Mouse (Mus musculus) intestine, embryonic 16.5 days (tissue): ENCODE measurements around the gene Dolpp1. TPM values are rescaled to one million over a fixed set of nuclear protein-coding genes. Genes with fewer than 3 reads are reported as not detected.
A peak's percentile ranks its signal among the peaks of the same experiment; 100 is the strongest.

Experiments
- ATAC-seq: fragments of 200-750 bp; cut with Nextera tagmentation; 2 replicates; pipeline ENCODE4 v1.8.0; 2017; ENCODE audit warnings: moderate TSS enrichment, moderate library complexity
- H3K27ac ChIP-seq: fragments of 300-500 bp; sonication (generic); 2 replicates; pipeline ENCODE4 v1.5.1; 2014; ENCODE audit warnings: mild to moderate bottlenecking, low read length
- H3K27me3 ChIP-seq: fragments of 300-500 bp; sonication (generic); replicated peaks from 2 replicates; pipeline ENCODE4 v1.6.1; 2014; ENCODE audit warnings: low read length, control low read depth, mixed read lengths; ENCODE audit not compliant: control insufficient read depth, insufficient read depth
- H3K36me3 ChIP-seq: fragments of 300-500 bp; sonication (generic); 2 replicates; pipeline ENCODE4 v1.6.1; 2014; ENCODE audit warnings: low read length, control low read depth; ENCODE audit not compliant: control insufficient read depth, insufficient read depth
- H3K4me1 ChIP-seq: fragments of 300-500 bp; sonication (generic); 2 replicates; pipeline ENCODE4 v1.6.1; 2014; ENCODE audit warnings: low read length, control low read depth, mixed read lengths; ENCODE audit not compliant: control insufficient read depth, insufficient read depth
- H3K4me2 ChIP-seq: fragments of 300-500 bp; sonication (generic); 2 replicates; pipeline ENCODE4 v1.6.1; 2014; ENCODE audit warnings: low read depth, low read length, control low read depth
- H3K4me3 ChIP-seq: fragments of 300-500 bp; sonication (generic); 2 replicates; pipeline ENCODE4 v1.5.1; 2014; ENCODE audit warnings: mild to moderate bottlenecking, low read length
- H3K9ac ChIP-seq: fragments of 300-500 bp; sonication (generic); 2 replicates; pipeline ENCODE4 v1.6.1; 2014; ENCODE audit warnings: low read depth, low read length
- H3K9me3 ChIP-seq: fragments of 300-500 bp; sonication (generic); 2 replicates; pipeline ENCODE4 v1.6.1; 2016; ENCODE audit warnings: low read length, control low read depth; ENCODE audit not compliant: control insufficient read depth
- WGBS: fragments of 180-500 bp; shearing (Covaris S2); extraction: QIAGEN DNeasy Blood & Tissue Kit; methylation state at CpG from one replicate; pipeline ENCODE4 v1.1.7; 2014; 5-methylcytosine and 5-hydroxymethylcytosine counted together
- microRNA-seq: library from miRNA; unstranded; fragments of <30 nt; microRNA quantifications from one replicate; pipeline ENCODE4, GENCODE M21; 2016
- polyA plus RNA-seq: library from polyadenylated mRNA; unstranded; fragments of >200 nt; fragmentation: Nextera tagmentation; extraction: Ambion mirVana; gene quantifications from 2 replicates; pipeline ENCODE4 v1.2.1, GENCODE M21; 2015

Dolpp1 gene
- polyA plus RNA-seq, 1 experiment from 2014 or later = 59.4 TPM

DNA sequence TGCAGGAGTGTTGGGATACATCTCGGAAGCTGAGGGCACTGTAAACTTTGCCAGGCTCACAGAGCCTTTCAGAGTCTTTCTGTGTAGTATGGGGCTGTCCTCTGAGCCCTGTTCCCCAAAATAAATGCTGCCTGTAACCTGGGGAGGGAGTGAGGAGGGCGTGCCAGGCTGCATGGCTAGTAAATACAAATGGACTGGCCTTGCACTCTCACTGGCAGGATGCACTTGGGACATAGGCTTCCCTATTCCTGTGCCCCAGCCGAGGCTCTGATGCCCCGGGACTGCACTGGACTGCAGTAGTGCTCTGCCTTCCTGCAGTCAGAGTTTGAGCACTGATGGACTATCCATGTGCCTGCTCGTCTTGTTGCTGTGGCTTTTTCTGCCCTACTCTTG, 50.4 kb downstream of the Dolpp1 start:
- Histone ChIP-seq H3K36me3 (no peaks in the 10 kb centered on the region; the same call in 1 of the 2 replicates), H3K4me2 (peak overlapping the region; percentile 67), H3K9ac (peak overlapping the region; percentile 67), H3K27ac (peak overlapping the region; percentile 100), H3K9me3 (no peaks in the 10 kb centered on the region), H3K27me3 (no peaks in the 10 kb centered on the region), H3K4me1 (peaks cover 58% of the 10 kb centered on the region), H3K4me3 (peak overlapping the region; percentile 36)
- no peak for ATAC-seq
- WGBS = 28% methylated on average over 5 of the region's 5 CpGs

DNA sequence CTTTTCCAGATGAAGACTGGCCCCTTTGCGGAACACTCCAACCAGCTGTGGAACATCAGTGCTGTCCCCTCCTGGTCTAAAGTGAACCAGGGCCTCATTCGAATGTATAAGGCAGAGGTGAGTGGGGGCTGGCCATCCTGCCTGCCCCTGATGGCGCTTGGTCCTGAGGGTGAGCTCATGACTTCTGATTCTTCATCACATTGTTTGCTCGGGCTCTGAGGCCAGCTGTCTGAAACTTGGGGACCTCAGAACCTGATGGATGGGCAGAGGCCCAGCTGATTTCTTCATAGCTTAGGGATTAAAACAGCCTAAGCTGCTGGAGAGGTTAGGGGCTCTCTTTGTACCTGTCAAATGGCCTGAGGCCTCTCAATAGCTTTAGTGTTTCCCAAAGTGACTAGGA, 51.2 kb downstream of the Dolpp1 start:
- no peak overlapping the region; the same call in 1 of the 2 replicates for H3K4me3 ChIP-seq
- no peaks in the 10 kb centered on the region for H3K9me3 ChIP-seq
- H3K4me1 ChIP-seq = peaks cover 58% of the 10 kb centered on the region

DNA sequence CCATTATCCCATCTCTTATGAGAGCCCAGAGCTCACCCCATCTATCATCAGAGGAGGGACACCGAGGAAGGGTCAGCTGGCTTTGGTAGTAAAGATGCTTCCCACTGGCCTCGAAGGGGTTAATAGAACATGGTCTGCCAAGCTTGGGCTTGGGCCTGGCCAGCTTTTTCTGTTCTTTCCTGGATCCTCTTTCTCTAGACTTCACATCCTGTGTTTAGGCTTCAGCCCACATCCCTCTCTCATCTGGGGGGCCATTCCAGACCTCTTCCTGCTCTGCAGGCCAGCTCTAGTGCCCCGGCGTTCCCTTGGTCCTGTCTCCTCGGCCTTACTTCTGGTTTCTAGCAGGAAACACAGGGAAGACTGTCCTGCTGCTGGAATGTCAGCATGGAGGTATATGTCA, 52.0 kb downstream of the Dolpp1 start:
- Histone ChIP-seq H3K4me3 (no peak overlapping the region), H3K9me3 (no peaks in the 10 kb centered on the region), H3K27me3 (no peaks in the 10 kb centered on the region), H3K4me2 (0 out of 2 replicates have a peak overlapping the region, but pooled peaks have one; percentile 67), H3K27ac (peak overlapping the region; percentile 100), H3K4me1 (peaks cover 58% of the 10 kb centered on the region), H3K9ac (peak overlapping the region; percentile 67; the same call in 1 of the 2 replicates), H3K36me3 (peaks cover 7% of the 10 kb centered on the region)
- no peak for ATAC-seq
- WGBS = 57% methylated on average over 5 of the region's 5 CpGs

More for the DNA sequence above, 51.2 kb downstream of the Dolpp1 start:
- 38% methylated on average over 4 of the region's 4 CpGs for WGBS
- peak overlapping the region; percentile 67 for H3K9ac ChIP-seq
- no peak for ATAC-seq
- peak overlapping the region; percentile 100 for H3K27ac ChIP-seq
- H3K27me3 ChIP-seq = no peaks in the 10 kb centered on the region
- peaks cover 4% of the 10 kb centered on the region for H3K36me3 ChIP-seq
- H3K4me2 ChIP-seq = peak overlapping the region; percentile 67

DNA sequence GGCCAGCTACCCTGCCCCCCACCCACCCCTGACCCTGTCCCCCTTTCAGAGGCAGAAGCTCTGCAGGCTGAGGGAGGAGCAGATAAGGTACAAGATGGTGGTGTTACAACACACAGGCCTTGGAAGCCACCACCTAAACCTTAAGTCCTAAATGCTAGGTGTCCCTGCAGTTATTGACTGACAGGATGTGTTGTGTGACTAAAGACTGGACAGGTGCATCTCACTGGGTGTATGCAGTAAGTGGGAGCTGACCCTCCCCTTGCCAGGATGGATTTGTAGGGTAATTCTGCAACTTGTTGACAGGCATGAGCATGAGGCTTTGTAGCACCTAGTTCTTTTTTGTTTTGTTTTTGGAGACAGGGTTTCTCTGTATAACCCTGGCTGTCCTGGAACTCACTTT, 52.4 kb downstream of the Dolpp1 start:
- no peaks in the 10 kb centered on the region for H3K9me3 ChIP-seq
- no peak overlapping the region for H3K4me3 ChIP-seq
- no peak for ATAC-seq
- H3K27ac ChIP-seq = peak overlapping the region; percentile 100
- H3K27me3 ChIP-seq = no peaks in the 10 kb centered on the region
- H3K9ac ChIP-seq = peak overlapping the region; percentile 67; the same call in 1 of the 2 replicates
- peaks cover 58% of the 10 kb centered on the region for H3K4me1 ChIP-seq
- H3K36me3 ChIP-seq = peaks cover 12% of the 10 kb centered on the region
- 0 out of 2 replicates have a peak overlapping the region, but pooled peaks have one; percentile 67 for H3K4me2 ChIP-seq

DNA sequence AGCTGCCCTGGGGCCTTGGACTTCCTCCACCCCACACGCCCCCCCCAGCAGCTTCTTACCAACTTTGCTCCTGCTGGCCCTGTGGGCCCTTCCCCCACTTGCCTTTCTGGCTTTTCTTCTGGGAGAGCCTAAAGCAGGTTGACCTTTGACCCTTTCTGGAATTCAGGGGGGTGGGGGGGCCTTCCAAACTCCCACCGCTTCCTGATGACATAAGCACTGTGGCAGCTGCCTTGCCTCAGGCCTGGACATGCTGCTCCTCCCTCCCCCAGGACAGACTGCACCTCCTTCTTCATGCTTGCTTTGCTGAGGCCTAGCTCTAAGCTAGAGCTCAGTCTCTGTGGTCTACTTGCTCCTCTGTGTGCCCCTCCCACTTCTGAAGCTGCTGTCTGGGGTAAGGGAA, 53.3 kb downstream of the Dolpp1 start:
- peaks cover 19% of the 10 kb centered on the region for H3K36me3 ChIP-seq
- peak; percentile 41; the same call in 1 of the 2 replicates for ATAC-seq
- WGBS = 25% methylated on average over 2 of the region's 2 CpGs
- H3K27me3 ChIP-seq = no peaks in the 10 kb centered on the region
- H3K4me2 ChIP-seq = no peak overlapping the region; the same call in 1 of the 2 replicates
- no peak overlapping the region for H3K4me3 ChIP-seq
- peak overlapping the region; percentile 62 for H3K9ac ChIP-seq
- H3K4me1 ChIP-seq = peaks cover 53% of the 10 kb centered on the region
- H3K27ac ChIP-seq = peak overlapping the region; percentile 80
- no peaks in the 10 kb centered on the region for H3K9me3 ChIP-seq

DNA sequence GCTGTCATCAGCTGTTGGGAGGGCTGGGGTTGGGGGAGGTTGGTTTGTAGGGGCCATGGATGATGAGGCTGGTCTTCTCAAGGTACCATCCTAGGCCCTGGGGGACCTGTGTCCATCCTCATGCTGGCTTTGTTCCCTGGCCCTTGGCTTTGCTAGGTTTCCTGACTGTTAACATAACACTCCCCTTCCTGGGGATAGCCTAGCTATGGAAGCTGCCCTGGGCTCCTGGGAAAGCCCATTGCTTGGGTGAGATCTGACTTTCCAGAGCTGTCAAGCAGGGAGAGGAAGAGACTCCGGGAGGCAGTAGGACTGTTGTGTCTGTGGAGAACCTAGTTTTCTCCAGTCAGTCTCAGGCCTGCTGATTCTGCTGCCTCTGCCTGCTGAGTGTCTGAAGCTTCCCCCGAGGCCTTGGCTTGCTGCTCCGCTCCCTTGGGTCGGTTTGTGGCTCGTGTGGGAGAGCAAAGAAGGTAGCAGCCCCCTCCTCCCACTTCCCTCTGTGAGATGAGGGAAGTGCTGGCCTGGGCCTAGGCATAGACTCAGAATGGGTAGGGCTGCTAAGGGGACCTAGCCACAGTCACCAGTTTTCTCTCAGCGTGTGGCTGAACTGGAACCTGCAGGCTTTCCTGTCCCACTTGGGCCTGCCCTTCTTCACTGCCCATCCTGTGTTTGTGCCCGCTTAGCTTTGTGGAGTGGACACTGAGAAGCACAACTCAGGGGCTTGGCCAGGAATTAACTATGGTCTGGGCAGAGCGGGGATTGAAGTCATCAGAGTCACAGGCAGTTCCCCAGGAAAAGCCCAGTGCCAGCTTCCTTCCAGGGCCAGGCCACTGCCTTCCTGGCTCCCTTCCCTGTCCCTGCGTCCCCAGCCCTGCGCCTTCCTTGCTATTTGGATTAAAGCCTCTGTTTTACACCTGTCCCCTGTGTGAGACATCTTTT, 55.1 kb downstream of the Dolpp1 start:
- Histone ChIP-seq H3K27ac (peak overlapping the region; percentile 27; the same call in 1 of the 2 replicates), H3K9me3 (no peaks in the 10 kb centered on the region), H3K27me3 (no peaks in the 10 kb centered on the region), H3K4me2 (no peak overlapping the region), H3K36me3 (peaks cover 20% of the 10 kb centered on the region), H3K4me1 (peaks cover 37% of the 10 kb centered on the region), H3K4me3 (no peak overlapping the region), H3K9ac (no peak overlapping the region)
- ATAC-seq = no peak
- 78% methylated on average over 10 of the region's 10 CpGs for WGBS

DNA sequence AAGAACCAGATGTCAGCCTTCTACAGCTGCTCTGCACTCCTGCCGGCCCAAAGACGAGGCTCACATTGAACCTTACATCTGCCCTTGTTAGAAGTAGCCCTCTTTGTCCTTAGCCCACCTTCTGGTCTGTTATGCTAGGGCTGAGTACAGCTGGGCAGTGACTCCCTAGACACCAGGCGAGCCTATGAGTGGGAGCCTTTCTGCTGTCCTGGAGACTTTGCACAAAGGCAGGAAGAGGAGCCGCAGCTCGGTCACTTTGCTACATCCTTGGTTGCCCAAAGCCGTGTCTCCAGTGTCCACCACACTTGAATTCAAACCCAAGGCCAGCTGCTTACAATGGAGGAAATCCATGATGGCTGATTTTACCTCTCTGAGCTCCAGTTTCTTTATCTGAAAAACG, 56.3 kb downstream of the Dolpp1 start:
- Histone ChIP-seq H3K4me3 (no peak overlapping the region), H3K4me1 (peaks cover 25% of the 10 kb centered on the region), H3K27ac (no peak overlapping the region)

More for the DNA sequence above, 56.3 kb downstream of the Dolpp1 start:
- Histone ChIP-seq H3K36me3 (peaks cover 20% of the 10 kb centered on the region), H3K9me3 (no peaks in the 10 kb centered on the region), H3K4me2 (no peak overlapping the region), H3K9ac (no peak overlapping the region), H3K27me3 (no peaks in the 10 kb centered on the region)
- no peak for ATAC-seq
- 92% methylated on average over 7 of the region's 7 CpGs for WGBS

Small RNA genes lying within 50 kb of the gene (microRNA-seq; reads per million reads assigned to microRNA genes)
- gene Gm47292 = not detected

Other genes starting within 250 kb of the Dolpp1 start
- gene Endog, start 220.8 kb upstream of the Dolpp1 start, polyA plus RNA-seq = 42.5 and 45.5 TPM in 2 replicates
- 59.5 and 62.6 TPM in 2 replicates for gene Spout1, start 213.8 kb upstream of the Dolpp1 start, polyA plus RNA-seq
- 24.6 and 28.9 TPM in 2 replicates for gene Kyat1, start 186.4 kb upstream of the Dolpp1 start, polyA plus RNA-seq
- 37.4 and 40.1 TPM in 2 replicates for gene Lrrc8a, start 154.5 kb upstream of the Dolpp1 start, polyA plus RNA-seq
- gene Gm28035, start 151.7 kb upstream of the Dolpp1 start, polyA plus RNA-seq = 0.11 and 0.24 TPM in 2 replicates
- 10.5 and 10.8 TPM in 2 replicates for gene Phyhd1, start 126.1 kb upstream of the Dolpp1 start, polyA plus RNA-seq
- not detected in 2 replicates for gene Gm28038, start 111.2 kb upstream of the Dolpp1 start, polyA plus RNA-seq
- gene Dolk, start 105.9 kb upstream of the Dolpp1 start, polyA plus RNA-seq = 38.3 and 41.2 TPM in 2 replicates
- 23.6 and 26.6 TPM in 2 replicates for gene Nup188, start 105.9 kb upstream of the Dolpp1 start, polyA plus RNA-seq
- 68.6 and 71.4 TPM in 2 replicates for gene Sh3glb2, start 32.9 kb upstream of the Dolpp1 start, polyA plus RNA-seq
- 23.1 and 24.7 TPM in 2 replicates for gene Miga2, start 28.0 kb upstream of the Dolpp1 start, polyA plus RNA-seq
- gene Crat, start 23.6 kb downstream of the Dolpp1 start, polyA plus RNA-seq = 25.9 and 29.4 TPM in 2 replicates
- gene Ptpa, start 23.8 kb downstream of the Dolpp1 start, polyA plus RNA-seq = 120 and 132 TPM in 2 replicates
- gene Ier5l, start 82.0 kb downstream of the Dolpp1 start, polyA plus RNA-seq = 0.61 and 0.75 TPM in 2 replicates
- gene Cstad, start 202.8 kb downstream of the Dolpp1 start, polyA plus RNA-seq = 0.58 and 0.99 TPM in 2 replicates